Mouse (Mus musculus) E14TG2a.4 (cell line): ENCODE data around the gene Abl2.

Experiments used
- CTCF ChIP-seq: conservative IDR thresholded peaks from 2 replicates; pipeline ENCODE4 v1.5.1; 2014; ENCODE audit warnings: low read length
- NANOG ChIP-seq: IDR thresholded peaks from 2 replicates; pipeline ENCODE4 v1.6.1; 2014; ENCODE audit warnings: borderline replicate concordance, low read length, mixed read lengths
- POU5F1 ChIP-seq: IDR thresholded peaks from 2 replicates; pipeline ENCODE4 v1.6.1; 2014; ENCODE audit warnings: low read length, borderline replicate concordance

GRCm38 (mm10) chr1:156610257-156610656 is 51.7 kb downstream of the Abl2 start:
- TF ChIP-seq CTCF (no peak), NANOG (no peak), POU5F1 (no peak)
